Mouse (Mus musculus) myocyte (in vitro differentiated cells): Measurements from ENCODE around the gene 1700034I23Rik.

ENCODE experiments used
- CEBPB ChIP-seq: IDR thresholded peaks from 2 replicates; pipeline ENCODE4 v1.6.1; 2011; ENCODE audit warnings: mild to moderate bottlenecking, moderate library complexity; ENCODE audit not compliant: poor library complexity, insufficient read depth, severe bottlenecking
- E2F4 ChIP-seq: IDR thresholded peaks from one replicate; pipeline ENCODE4 v1.6.1; 2011; ENCODE audit warnings: mild to moderate bottlenecking, control low read depth, moderate library complexity; ENCODE audit not compliant: insufficient read depth
- MAX ChIP-seq: IDR thresholded peaks from one replicate; pipeline ENCODE4 v1.6.1; 2011; ENCODE audit warnings: low read depth, mild to moderate bottlenecking, control low read depth
- MYOD1 ChIP-seq, 3 experiments: IDR thresholded peaks; one replicate each; pipeline ENCODE4 v1.6.1; 2011; ENCODE audit warnings: control low read depth in 2 of 3, low read depth in 2 of 3, mild to moderate bottlenecking in 2 of 3, moderate library complexity in 1 of 3; ENCODE audit not compliant: insufficient read length in 2 of 3, control insufficient read depth in 1 of 3
- MYOG ChIP-seq, 3 experiments: IDR thresholded peaks; one replicate each; pipeline ENCODE4 v1.6.1; 2011; ENCODE audit warnings: control low read depth in 2 of 3, low read depth in 2 of 3, mild to moderate bottlenecking in 2 of 3; ENCODE audit not compliant: insufficient read length in 2 of 3, control insufficient read depth in 1 of 3, insufficient read depth in 1 of 3
- POLR2A ChIP-seq: IDR thresholded peaks from one replicate; pipeline ENCODE4 v1.6.1; 2011; ENCODE audit warnings: low read depth, mild to moderate bottlenecking, control low read depth, moderate library complexity; ENCODE audit not compliant: insufficient read length
- POLR2AphosphoS2 ChIP-seq: IDR thresholded peaks from one replicate; pipeline ENCODE4 v1.6.1; 2011; ENCODE audit warnings: low read depth, control low read depth; ENCODE audit not compliant: insufficient read length
- SRF ChIP-seq: IDR thresholded peaks from one replicate; pipeline ENCODE4 v1.6.1; 2011; ENCODE audit warnings: low read depth; ENCODE audit not compliant: control insufficient read depth, insufficient read length
- TCF12 ChIP-seq: IDR thresholded peaks from one replicate; pipeline ENCODE4 v1.6.1; 2011; ENCODE audit warnings: mild to moderate bottlenecking, control low read depth; ENCODE audit not compliant: poor library complexity, insufficient read depth, severe bottlenecking
- TCF3 ChIP-seq: IDR thresholded peaks from one replicate; pipeline ENCODE4 v1.6.1; 2011; ENCODE audit warnings: low read depth, control low read depth; ENCODE audit not compliant: insufficient read length
- USF1 ChIP-seq: IDR thresholded peaks from one replicate; pipeline ENCODE4 v1.6.1; 2011; ENCODE audit warnings: low read depth, mild to moderate bottlenecking, control low read depth, moderate library complexity

- TF ChIP-seq CEBPB = no peak
- TF ChIP-seq MAX = no peak
- no peak for TF ChIP-seq POLR2A
- peak in 1 of 3 experiments; percentile 38 for TF ChIP-seq MYOG (IDR thresholded peaks at IDR 0.05; ENCODE audit: control insufficient read depth in 1 of 3, insufficient read depth in 1 of 3, insufficient read length in 2 of 3, low read depth in 2 of 3)
- peak in 2 of 3 experiments; percentile 4 to 40 for TF ChIP-seq MYOD1 (IDR thresholded peaks at IDR 0.05; ENCODE audit: control insufficient read depth in 1 of 3, insufficient read length in 2 of 3, low read depth in 2 of 3)
- no peak for TF ChIP-seq POLR2AphosphoS2
- TF ChIP-seq E2F4 = no peak
- TF ChIP-seq USF1 = no peak
- no peak for TF ChIP-seq SRF
- no peak for TF ChIP-seq TCF12
- no peak for TF ChIP-seq TCF3
These were observed 48.4 kb upstream of the 1700034I23Rik start for GRCm38 (mm10) chr3:40950601-40951201.
